Mouse (Mus musculus) cerebellum, postnatal 10 days (tissue): ENCODE measurements around the gene Dcp1b.
A peak's percentile ranks its signal among the peaks of the same experiment; 100 is the strongest.

Experiments used
- DNase-seq, 2 experiments: peaks; one replicate each; pipeline ENCODE4 v3.0.0; 2021; ENCODE audit warnings: mixed read lengths in 2 of 2

Gene Dcp1b

GRCm38 (mm10) chr6:119235441-119235840, 60.4 kb downstream of the Dcp1b start:
- DNase-seq: no peak

- no peak for DNase-seq
Observed at GRCm38 (mm10) chr6:119236241-119236640, 61.2 kb downstream of the Dcp1b start, which contains the start of gene Cacna2d4. Gene Cacna2d4, plus strand, starts transcription at chr6:119236526.

- peak; percentile 95 to 98 for DNase-seq
Observed at GRCm38 (mm10) chr6:119237427-119237989, 62.5 kb downstream of the Dcp1b start.

- DNase-seq: peak; percentile 59 to 66
Observed at GRCm38 (mm10) chr6:119239341-119240005, 64.4 kb downstream of the Dcp1b start.

- no peak for DNase-seq
Observed at GRCm38 (mm10) chr6:119240256-119240655, 65.2 kb downstream of the Dcp1b start.

GRCm38 (mm10) chr6:119240871-119241705, 66.0 kb downstream of the Dcp1b start:
- peak; percentile 61 to 69 for DNase-seq

GRCm38 (mm10) chr6:119246082-119246481, 71.0 kb downstream of the Dcp1b start:
- DNase-seq: no peak

- DNase-seq: no peak
Observed at GRCm38 (mm10) chr6:119248578-119248977, 73.5 kb downstream of the Dcp1b start.

GRCm38 (mm10) chr6:119249726-119250125, 74.7 kb downstream of the Dcp1b start:
- DNase-seq: no peak

- DNase-seq: no peak
Observed at GRCm38 (mm10) chr6:119251704-119252103, 76.7 kb downstream of the Dcp1b start.
